Mouse (Mus musculus) forebrain, postnatal 0 days (tissue): Measurements from ENCODE around the gene Pus7l. TPM values are rescaled to one million over a fixed set of nuclear protein-coding genes. Genes with fewer than 3 reads are reported as not detected.

ENCODE experiments used
- ATAC-seq: fragments of 200-750 bp; cut with Nextera tagmentation; 2 replicates; pipeline ENCODE4 v1.8.0; 2017; ENCODE audit warnings: mild to moderate bottlenecking, moderate library complexity
- DNase-seq: peaks from one replicate; pipeline ENCODE4 v3.0.0-alpha.2; 2015
- H3K27ac ChIP-seq: fragments of 300-500 bp; sonication (generic); 2 replicates; pipeline ENCODE4 v1.5.1; 2014; ENCODE audit warnings: low read depth, mild to moderate bottlenecking, antibody characterized with exemption, low read length, moderate library complexity, mixed read lengths
- H3K27me3 ChIP-seq: fragments of 300-500 bp; sonication (generic); 2 replicates; pipeline ENCODE4 v1.6.1; 2014; ENCODE audit warnings: mild to moderate bottlenecking, low read length, mixed read lengths; ENCODE audit not compliant: insufficient read depth
- H3K36me3 ChIP-seq: fragments of 300-500 bp; sonication (generic); 2 replicates; pipeline ENCODE4 v1.6.1; 2014; ENCODE audit warnings: mild to moderate bottlenecking, moderate library complexity; ENCODE audit not compliant: insufficient read depth
- H3K4me1 ChIP-seq: fragments of 300-500 bp; sonication (generic); 2 replicates; pipeline ENCODE4 v1.6.1; 2014; ENCODE audit warnings: antibody characterized with exemption; ENCODE audit not compliant: insufficient read depth
- H3K4me2 ChIP-seq: fragments of 300-500 bp; sonication (generic); 2 replicates; pipeline ENCODE4 v1.6.1; 2014; ENCODE audit warnings: low read depth, mild to moderate bottlenecking, moderate library complexity
- H3K4me3 ChIP-seq: fragments of 300-500 bp; sonication (generic); 2 replicates; pipeline ENCODE4 v1.5.1; 2014; ENCODE audit warnings: low read depth, low read length, mixed read lengths
- H3K9ac ChIP-seq: fragments of 300-500 bp; sonication (generic); 2 replicates; pipeline ENCODE4 v1.6.1; 2014; ENCODE audit warnings: mild to moderate bottlenecking
- H3K9me3 ChIP-seq: fragments of 300-500 bp; sonication (generic); 2 replicates; pipeline ENCODE4 v1.6.1; 2016; ENCODE audit warnings: low read length
- CTCF ChIP-seq: sonication (generic); IDR thresholded peaks from 2 replicates; pipeline ENCODE4 v1.5.1; 2016; ENCODE audit warnings: antibody characterized with exemption, control low read depth, low read depth
- WGBS: fragments of 180-500 bp; shearing (Covaris S2); extraction: QIAGEN DNeasy Blood & Tissue Kit; methylation state at CpG from one replicate; pipeline ENCODE4 v1.1.7; 2014; 5-methylcytosine and 5-hydroxymethylcytosine counted together
- polyA plus RNA-seq: library from polyadenylated mRNA; unstranded; fragments of >200 nt; fragmentation: Nextera tagmentation; extraction: Ambion mirVana; gene quantifications from 2 replicates; pipeline ENCODE4 v1.2.1, GENCODE M21; 2015
- total RNA-seq: library from RNA; depleted of rRNA; stranded (reverse); fragments of >200 nt; gene quantifications from 2 replicates; pipeline ENCODE4 v1.2.3, GENCODE M21; 2014; rRNA removed

The Pus7l gene
- total RNA-seq (5.6 and 6.3 TPM in 2 replicates), polyA plus RNA-seq (4.9 and 5.0 TPM in 2 replicates)

DNA sequence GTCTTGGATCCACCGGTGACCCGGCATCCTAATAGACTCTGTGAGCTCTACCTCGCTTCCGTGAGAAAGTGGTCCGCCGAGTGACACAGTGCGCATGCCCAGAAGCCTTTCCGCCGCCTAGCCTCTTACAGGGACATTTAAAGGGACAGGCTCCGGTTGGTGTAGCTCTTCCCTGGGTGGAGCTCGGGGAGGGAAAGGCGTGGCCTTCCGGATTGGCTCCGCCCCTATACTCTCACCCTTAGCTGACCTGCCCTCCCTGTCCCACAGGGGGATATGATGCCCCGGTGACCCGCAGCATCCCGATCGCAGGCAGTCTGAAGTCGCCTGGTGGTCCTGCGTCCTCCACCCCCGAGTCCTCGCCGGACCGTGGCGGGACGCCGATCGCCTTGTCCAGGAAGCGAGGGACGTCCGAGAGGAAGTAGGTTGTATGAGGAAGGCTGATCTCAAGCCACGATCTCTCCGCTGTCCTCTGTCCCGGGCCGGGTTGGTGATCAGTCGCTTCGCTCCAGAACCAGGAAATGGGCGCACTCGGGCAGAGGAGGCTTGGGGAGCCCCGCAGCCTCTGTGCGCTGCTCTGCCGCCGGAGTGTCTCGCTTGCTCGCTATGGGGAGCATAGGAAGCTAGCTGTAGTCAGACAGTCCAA, at the start of gene Pus7l, which contains the start of gene Irak4:
Gene Pus7l (minus strand): TSS at position 139 of the 643 bp plus-strand sequence.
Gene Irak4 (plus strand): TSS at position 235 of the 643 bp plus-strand sequence.
- ATAC-seq (peak; percentile 98), DNase-seq (peak; percentile 94)
- H3K4me3 ChIP-seq, result peak within 1 kb of the TSS; percentile 83
- no peaks in the 10 kb centered on the region for H3K4me1 ChIP-seq
- H3K27ac ChIP-seq, result peak within 1 kb of the TSS; percentile 54; the same call in 1 of the 2 replicates
- no peaks in the 10 kb centered on the region for H3K27me3 ChIP-seq
- TF ChIP-seq CTCF, result 0 out of 2 replicates have a peak, but pooled peaks have one; percentile 14
- no peaks in the 10 kb centered on the region for H3K36me3 ChIP-seq
- WGBS, result under 1% methylated on average over 45 of the region's 45 CpGs
- H3K4me2 ChIP-seq, result peak within 1 kb of the TSS; percentile 59
- no peaks in the 10 kb centered on the region for H3K9me3 ChIP-seq
- peak within 1 kb of the TSS; percentile 62 for H3K9ac ChIP-seq

DNA sequence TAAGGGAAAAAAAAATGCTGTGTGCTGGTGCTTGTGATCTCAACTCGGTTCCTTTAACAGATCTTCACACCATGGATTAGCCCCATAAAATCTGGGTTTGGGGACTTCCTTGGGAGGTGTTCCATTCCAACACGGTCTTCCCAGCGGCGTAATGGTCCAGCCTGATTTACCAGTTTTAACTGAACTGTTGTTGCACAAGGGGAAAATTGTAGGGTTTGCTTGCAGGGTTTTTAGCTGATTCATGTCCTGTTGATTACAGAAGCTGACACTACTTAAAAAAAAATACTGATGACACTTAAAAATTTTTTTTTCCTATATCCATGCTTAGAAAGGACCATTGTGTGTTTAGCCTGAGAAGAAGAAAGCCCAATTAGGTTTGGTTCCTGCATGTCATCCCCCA, 48.0 kb upstream of the Pus7l start:
- no peak for ATAC-seq
- Histone ChIP-seq H3K36me3 (no peaks in the 10 kb centered on the region), H3K4me1 (no peaks in the 10 kb centered on the region), H3K27me3 (no peaks in the 10 kb centered on the region; the same call in 1 of the 2 replicates), H3K9ac (no peak overlapping the region), H3K4me3 (no peak overlapping the region), H3K4me2 (no peak overlapping the region), H3K9me3 (no peaks in the 10 kb centered on the region), H3K27ac (no peak overlapping the region)
- WGBS, result 84% methylated on average over 4 of the region's 4 CpGs
- no peak for DNase-seq
- no peak for TF ChIP-seq CTCF

DNA sequence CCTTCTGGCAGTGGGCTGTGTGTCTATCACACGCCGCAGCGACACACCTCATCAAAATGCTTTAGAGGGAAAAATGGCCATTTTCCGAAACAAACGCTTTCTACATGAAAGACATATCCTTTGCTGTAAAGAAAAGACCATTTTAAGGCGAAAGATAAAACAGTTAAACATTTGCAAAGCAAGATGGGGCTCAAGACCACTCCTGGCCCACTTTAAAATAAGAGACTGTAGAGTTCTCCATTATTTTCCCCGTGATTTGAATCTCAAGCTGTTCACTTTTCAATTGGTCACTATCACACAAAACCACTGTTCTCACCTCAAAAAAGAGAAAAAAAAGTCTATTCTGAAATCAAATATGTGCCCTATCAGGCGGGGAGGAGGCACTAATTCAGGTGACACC, 46.7 kb upstream of the Pus7l start:
- ATAC-seq (peak; percentile 4), DNase-seq (no peak)
- no peak for TF ChIP-seq CTCF
- H3K9me3 ChIP-seq, result no peaks in the 10 kb centered on the region
- H3K27ac ChIP-seq, result peak overlapping the region; percentile 59
- no peaks in the 10 kb centered on the region for H3K4me1 ChIP-seq
- WGBS, result 9% methylated on average over 8 of the region's 8 CpGs
- H3K9ac ChIP-seq, result peak overlapping the region; percentile 75
- H3K27me3 ChIP-seq, result no peaks in the 10 kb centered on the region; the same call in 1 of the 2 replicates
- H3K4me2 ChIP-seq, result peak overlapping the region; percentile 54
- peak overlapping the region; percentile 95 for H3K4me3 ChIP-seq
- H3K36me3 ChIP-seq, result 0 out of 2 replicates have a peak, but pooled peaks cover 4% of the 10 kb centered on the region

DNA sequence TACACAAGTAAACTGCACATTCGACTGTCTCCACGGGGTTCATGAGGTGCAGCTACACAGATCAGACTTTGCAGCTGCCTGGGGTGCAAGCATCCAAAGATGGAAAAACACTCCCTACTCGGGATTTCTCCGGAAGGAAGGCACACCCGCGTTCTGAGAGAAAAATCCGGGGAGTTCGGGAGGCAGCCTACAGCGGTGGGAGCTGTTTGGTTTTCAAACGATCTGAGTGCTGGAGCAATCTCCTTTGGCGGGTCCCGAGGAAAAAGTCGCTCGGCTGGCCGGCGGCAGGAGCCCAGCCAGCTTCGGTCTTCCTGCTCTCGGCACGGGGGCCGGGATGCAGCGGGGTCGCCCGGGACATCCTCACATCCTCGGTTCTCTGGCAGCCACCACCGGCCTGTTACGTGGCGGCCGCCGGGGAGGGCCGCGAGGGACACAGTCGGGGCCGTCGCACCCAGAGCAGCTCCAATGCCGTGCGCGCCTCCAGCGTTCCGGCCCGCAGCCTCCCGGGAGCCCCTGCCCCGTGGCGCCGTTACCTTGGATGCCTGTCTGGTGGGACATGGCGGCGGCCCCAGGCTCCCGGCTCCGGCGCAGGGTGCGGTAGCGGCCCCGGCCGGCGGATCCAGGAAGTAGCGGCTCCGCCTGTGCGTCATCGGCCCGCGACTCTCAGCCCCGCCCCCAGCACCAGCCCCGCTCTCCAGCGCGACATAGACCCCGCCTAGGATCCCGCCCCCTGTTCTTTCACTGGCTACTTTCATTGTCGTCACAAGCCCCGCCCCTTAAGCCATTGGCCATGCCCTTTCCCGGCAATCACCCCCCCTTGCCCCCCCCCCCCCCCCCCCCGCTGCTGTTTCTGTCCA, 46.1 kb upstream of the Pus7l start, which contains the start of gene Twf1:
Gene Twf1 (minus strand): TSS at position 671 of the 857 bp plus-strand sequence.
- Histone ChIP-seq H3K4me2 (peak within 1 kb of the TSS; percentile 62), H3K36me3 (peaks cover 10% of the 10 kb centered on the region), H3K27me3 (no peaks in the 10 kb centered on the region; the same call in 1 of the 2 replicates), H3K27ac (peak within 1 kb of the TSS; percentile 92), H3K9me3 (no peaks in the 10 kb centered on the region), H3K9ac (peak within 1 kb of the TSS; percentile 75), H3K4me3 (peak within 1 kb of the TSS; percentile 95), H3K4me1 (no peaks in the 10 kb centered on the region)
- ATAC-seq, result peak; percentile 99
- peak; percentile 98 for DNase-seq
- peak; percentile 62 for TF ChIP-seq CTCF
- under 1% methylated on average over 65 of the region's 70 CpGs for WGBS

DNA sequence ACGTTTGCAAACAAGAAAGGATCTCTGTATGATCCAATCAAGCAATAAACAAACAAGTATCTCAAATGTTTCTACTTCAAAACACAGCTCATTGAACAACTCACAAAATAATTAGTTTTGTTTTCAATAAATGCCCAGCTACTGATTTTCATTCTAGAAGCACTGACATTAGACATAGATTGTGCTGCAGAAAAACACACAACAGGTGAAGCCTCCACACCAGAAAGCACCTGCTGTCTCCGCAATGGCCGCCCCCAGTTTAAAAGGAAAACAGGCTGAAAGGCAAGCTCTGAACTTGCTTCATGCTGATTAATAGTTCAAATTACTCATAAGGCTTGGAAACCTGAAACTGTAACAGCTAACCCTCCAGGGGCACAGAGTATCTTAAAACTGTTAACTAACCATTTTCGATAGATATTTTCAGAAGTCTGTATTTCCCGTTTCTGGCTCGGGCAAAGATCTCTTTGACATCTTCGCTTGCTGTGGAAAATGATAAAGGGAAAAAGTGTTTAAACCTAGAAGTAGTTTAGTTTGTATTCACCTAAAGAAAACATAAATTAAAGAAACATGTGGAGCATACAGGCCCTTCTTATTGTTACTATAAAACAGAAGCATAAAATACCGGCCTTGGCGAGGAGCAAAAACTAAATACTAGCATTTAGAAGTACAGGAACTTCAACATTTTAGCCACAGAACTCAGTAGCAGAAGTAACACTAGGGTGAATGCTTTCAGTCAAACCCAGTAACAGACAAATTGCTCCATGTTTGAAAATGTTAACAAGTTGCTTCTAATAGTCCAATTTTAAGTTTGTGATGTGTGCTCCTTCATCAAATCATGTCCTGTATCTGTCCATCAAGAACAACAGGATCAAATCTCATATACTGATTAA, 44.7 kb upstream of the Pus7l start:
- no peak overlapping the region for H3K9ac ChIP-seq
- no peak for TF ChIP-seq CTCF
- ATAC-seq (no peak), DNase-seq (no peak)
- 0 out of 2 replicates have a peak overlapping the region, but pooled peaks have one; percentile 62 for H3K4me2 ChIP-seq
- peaks cover 24% of the 10 kb centered on the region for H3K36me3 ChIP-seq
- no peak overlapping the region for H3K4me3 ChIP-seq
- no peaks in the 10 kb centered on the region for H3K9me3 ChIP-seq
- H3K27ac ChIP-seq, result no peak overlapping the region
- 87% methylated on average over 9 of the region's 9 CpGs for whole genome bisulfite sequencing
- no peaks in the 10 kb centered on the region for H3K27me3 ChIP-seq
- no peaks in the 10 kb centered on the region for H3K4me1 ChIP-seq

DNA sequence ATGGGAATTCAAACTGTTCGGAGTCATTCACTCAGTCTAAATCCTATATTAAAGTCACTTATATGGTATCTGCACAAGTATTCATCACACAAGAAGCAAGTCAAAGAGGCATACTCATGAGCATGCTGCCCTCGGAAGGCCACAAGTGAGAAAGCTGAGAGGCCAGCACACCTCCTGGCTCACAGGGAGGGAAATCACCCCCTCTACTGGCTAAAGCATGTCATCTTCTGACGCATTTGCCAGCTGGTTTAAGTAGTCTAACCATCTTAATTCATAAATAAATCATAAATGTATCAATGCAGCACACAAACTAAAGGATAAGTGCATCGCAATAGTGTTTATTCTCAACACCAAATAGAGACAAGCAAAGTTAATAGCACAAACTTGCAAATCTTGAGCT, 41.4 kb upstream of the Pus7l start:
- 87% methylated on average over 4 of the region's 4 CpGs for WGBS
- Histone ChIP-seq H3K36me3 (peaks cover 51% of the 10 kb centered on the region), H3K27me3 (no peaks in the 10 kb centered on the region), H3K4me1 (no peaks in the 10 kb centered on the region), H3K4me3 (no peak overlapping the region), H3K9me3 (no peaks in the 10 kb centered on the region), H3K27ac (no peak overlapping the region), H3K4me2 (no peak overlapping the region), H3K9ac (no peak overlapping the region)
- TF ChIP-seq CTCF, result peak; percentile 27; the same call in 1 of the 2 replicates
- DNase-seq, result no peak
- ATAC-seq, result no peak
